Mouse (Mus musculus): ENCODE measurements around the gene Lrrc74b. TPM values are rescaled to one million over a fixed set of nuclear protein-coding genes. Genes with fewer than 3 reads are reported as not detected.
"Not testable (repeated sequence)": the region's sequence is repeated elsewhere in the genome, so short reads cannot be mapped to it uniquely, and the experiment has no call there.

The Lrrc74b gene
- total RNA-seq (2021), result 1 to 10 TPM in 1 of 2 experiments, under 1 TPM in 1; 0.33 to 1.1 TPM
- long read RNA-seq, experiment 1, partial matches to known transcripts, result 1 of 1 reads
- long read RNA-seq, experiment 1, other reads (novel, unspliced or antisense), result 0 of 1 reads
- long read RNA-seq, experiment 2, partial matches to known transcripts, result 0 of 1 reads
- long read RNA-seq, experiment 2, other reads (novel, unspliced or antisense), result 1 of 1 reads

- DNase-seq (ENCODE audit: low spot score in 2 of 2), result no peak
Measured at GRCm38 (mm10) chr16:17561128-17561750, at the start of gene Lrrc74b. Gene Lrrc74b (minus strand): TSS chr16:17561247.

GRCm38 (mm10) chr16:17605684-17606083 is 44.6 kb upstream of the Lrrc74b start:
- DNase-seq (ENCODE audit: low spot score in 2 of 2), result peak; percentile 22 to 34

GRCm38 (mm10) chr16:17604941-17605340 is 43.9 kb upstream of the Lrrc74b start:
- no peak for DNase-seq (ENCODE audit: low spot score in 2 of 2)

GRCm38 (mm10) chr16:17600944-17601562 is 40.0 kb upstream of the Lrrc74b start:
- no peak for DNase-seq (ENCODE audit: low spot score in 2 of 2)

GRCm38 (mm10) chr16:17590731-17591130 is 29.7 kb upstream of the Lrrc74b start:
- no peak for DNase-seq (ENCODE audit: low spot score in 2 of 2)

- no peak for DNase-seq (ENCODE audit: low spot score in 2 of 2)
Measured at GRCm38 (mm10) chr16:17584555-17584954, 23.5 kb upstream of the Lrrc74b start.

GRCm38 (mm10) chr16:17583064-17583463 is 22.0 kb upstream of the Lrrc74b start, which contains the start of gene Slc7a4:
Gene Slc7a4 (minus strand): TSS chr16:17583214.
- no peak for DNase-seq (ENCODE audit: low spot score in 2 of 2)

- DNase-seq (ENCODE audit: low spot score in 2 of 2), result no peak
Measured at GRCm38 (mm10) chr16:17576825-17577215, 15.8 kb upstream of the Lrrc74b start.

- DNase-seq (ENCODE audit: low spot score in 2 of 2), result peak; percentile 71 to 83
Measured at GRCm38 (mm10) chr16:17575870-17576824, 15.1 kb upstream of the Lrrc74b start.

- no peak for DNase-seq (ENCODE audit: low spot score in 2 of 2)
Measured at GRCm38 (mm10) chr16:17566186-17566585, 5.1 kb upstream of the Lrrc74b start.

- no peak for DNase-seq (ENCODE audit: low spot score in 2 of 2)
Measured at GRCm38 (mm10) chr16:17564771-17565170, 3.7 kb upstream of the Lrrc74b start.

GRCm38 (mm10) chr16:17564221-17564620 is 3.2 kb upstream of the Lrrc74b start:
- DNase-seq (ENCODE audit: low spot score in 2 of 2), result peak in 1 of 2 experiments; percentile 46

- no peak for DNase-seq (ENCODE audit: low spot score in 2 of 2)
Measured at GRCm38 (mm10) chr16:17563580-17563979, 2.5 kb upstream of the Lrrc74b start.

- DNase-seq (ENCODE audit: low spot score in 2 of 2), result no peak
Measured at GRCm38 (mm10) chr16:17561751-17562208, 733 bp upstream of the Lrrc74b start, which contains the start of gene P2rx6. Gene P2rx6 (plus strand): TSS chr16:17561885.

GRCm38 (mm10) chr16:17559396-17560027 is 1.5 kb downstream of the Lrrc74b start:
- no peak for DNase-seq (ENCODE audit: low spot score in 2 of 2)

- DNase-seq (ENCODE audit: low spot score in 2 of 2), result no peak
Measured at GRCm38 (mm10) chr16:17558811-17559210, 2.2 kb downstream of the Lrrc74b start.

- DNase-seq (ENCODE audit: low spot score in 2 of 2), result peak; percentile 74 to 82
Measured at GRCm38 (mm10) chr16:17557947-17558480, 3.0 kb downstream of the Lrrc74b start.

GRCm38 (mm10) chr16:17556907-17557306 is 4.1 kb downstream of the Lrrc74b start:
- DNase-seq (ENCODE audit: low spot score in 2 of 2), result no peak

- DNase-seq (ENCODE audit: low spot score in 2 of 2), result no peak
Measured at GRCm38 (mm10) chr16:17556180-17556579, 4.9 kb downstream of the Lrrc74b start.

GRCm38 (mm10) chr16:17554702-17555101 is 6.3 kb downstream of the Lrrc74b start:
- not testable (repeated sequence) for DNase-seq (ENCODE audit: low spot score in 2 of 2)
